Mouse (Mus musculus): ENCODE measurements around the gene Tescl.
A peak's percentile ranks its signal among the peaks of the same experiment; 100 is the strongest.

The Tescl gene

DNA sequence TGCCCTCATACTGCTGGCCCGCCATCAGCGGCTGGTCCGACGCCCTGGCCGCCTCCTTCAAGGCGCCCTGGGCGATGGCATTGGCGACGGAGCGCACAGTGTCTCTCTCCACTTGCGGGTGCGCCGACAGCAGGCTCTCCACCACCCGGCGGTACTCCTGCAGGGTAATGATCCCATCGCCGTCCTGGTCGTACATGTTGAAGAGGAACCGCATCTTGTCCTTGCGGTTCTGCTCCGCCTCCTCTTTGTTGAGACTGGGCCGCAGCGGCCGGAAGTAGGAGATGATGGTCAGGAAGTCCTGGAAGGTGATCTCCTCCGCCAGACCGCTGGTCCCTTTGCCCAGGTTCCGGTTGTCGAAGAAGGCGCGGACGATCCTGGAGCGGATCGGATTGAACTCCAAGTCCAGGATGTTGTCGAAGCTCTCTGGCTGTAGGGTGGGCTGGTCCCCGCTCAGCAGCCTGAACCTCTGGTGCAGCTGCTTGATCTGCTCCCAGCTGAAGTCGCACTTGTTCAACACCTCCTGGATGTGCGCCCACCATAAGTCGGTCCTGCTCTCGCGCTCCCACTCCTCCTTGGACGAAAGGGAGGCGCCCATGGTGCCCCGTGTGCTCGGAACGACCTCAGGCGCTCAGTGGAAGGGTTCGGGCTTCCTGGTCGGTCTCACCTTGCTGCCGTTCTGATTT lies at the start of gene Tescl:
Tescl (minus strand) TSS at position 633 of the 683 bp plus-strand sequence.
- DNase-seq (ENCODE audit: low spot score) = no peak

DNA sequence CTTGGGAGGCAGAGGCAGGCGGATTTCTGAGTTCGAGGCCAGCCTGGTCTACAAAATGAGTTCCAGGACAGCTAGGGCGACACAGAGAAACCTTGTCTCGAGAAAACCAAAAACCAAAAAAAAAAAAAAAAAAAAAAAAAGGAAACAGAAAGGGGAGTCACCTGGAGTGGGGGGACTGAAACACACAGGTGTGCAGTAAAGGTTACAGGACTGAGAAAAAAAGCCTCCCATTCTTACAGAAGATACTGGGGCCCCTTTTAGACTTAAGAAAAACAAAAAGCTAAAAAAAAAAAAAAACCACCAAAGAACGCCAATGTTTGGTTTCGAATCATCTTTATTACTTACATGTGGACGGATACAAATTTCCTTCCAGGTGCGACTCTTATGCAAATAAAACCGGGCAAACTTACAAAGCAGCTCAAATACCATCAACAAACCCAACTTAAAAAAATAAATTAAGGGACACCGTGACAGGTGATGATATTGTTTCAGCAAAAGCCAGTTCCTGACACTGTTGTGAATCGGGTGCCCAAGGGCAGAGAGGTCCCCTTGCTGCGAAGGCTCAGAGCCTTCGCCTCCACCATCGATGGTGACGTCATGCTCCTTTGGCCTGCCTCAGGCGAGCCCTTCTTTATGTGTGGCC lies 49.1 kb upstream of the Tescl start:
- DNase-seq (ENCODE audit: low spot score) = no peak

DNA sequence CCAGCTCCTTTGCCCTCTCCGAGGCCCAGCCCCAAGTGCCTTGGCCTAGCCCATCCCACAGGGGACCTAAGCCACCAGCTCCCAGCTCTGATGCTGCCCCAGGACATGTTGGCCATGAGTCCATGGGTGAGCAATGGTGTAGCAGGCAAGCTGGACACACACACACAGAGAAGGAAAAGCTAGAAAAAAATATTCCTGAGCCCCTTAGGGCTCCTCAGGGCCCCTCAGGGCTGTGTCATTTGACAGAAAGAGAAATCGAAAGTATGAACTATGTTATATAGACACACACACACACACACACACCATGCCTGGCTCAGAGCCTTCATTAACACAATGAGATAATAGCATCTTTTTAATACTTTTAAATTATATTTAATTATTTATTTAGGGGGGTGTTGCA lies 46.6 kb upstream of the Tescl start:
- no peak for DNase-seq (ENCODE audit: low spot score)

DNA sequence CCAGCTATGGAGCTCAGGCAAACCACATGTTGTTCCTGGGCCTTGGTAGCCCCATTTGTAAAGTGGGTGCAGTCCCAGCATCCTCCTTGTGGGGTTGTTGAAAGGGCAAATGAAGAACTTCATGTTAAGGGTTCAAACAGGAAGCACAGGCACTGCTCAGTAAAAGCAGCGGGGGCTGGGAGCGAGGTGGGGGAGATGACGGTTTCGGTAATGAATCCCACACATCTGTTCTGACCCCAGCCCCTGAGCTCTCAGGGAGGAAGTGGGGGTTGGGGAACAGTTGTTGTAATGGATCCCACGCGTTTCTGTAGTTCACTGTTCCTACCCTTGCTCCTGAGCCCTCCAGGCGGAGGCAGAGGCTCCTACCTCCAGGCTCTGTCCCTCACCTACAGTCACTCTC lies 46.2 kb upstream of the Tescl start:
- no peak for DNase-seq (ENCODE audit: low spot score)

DNA sequence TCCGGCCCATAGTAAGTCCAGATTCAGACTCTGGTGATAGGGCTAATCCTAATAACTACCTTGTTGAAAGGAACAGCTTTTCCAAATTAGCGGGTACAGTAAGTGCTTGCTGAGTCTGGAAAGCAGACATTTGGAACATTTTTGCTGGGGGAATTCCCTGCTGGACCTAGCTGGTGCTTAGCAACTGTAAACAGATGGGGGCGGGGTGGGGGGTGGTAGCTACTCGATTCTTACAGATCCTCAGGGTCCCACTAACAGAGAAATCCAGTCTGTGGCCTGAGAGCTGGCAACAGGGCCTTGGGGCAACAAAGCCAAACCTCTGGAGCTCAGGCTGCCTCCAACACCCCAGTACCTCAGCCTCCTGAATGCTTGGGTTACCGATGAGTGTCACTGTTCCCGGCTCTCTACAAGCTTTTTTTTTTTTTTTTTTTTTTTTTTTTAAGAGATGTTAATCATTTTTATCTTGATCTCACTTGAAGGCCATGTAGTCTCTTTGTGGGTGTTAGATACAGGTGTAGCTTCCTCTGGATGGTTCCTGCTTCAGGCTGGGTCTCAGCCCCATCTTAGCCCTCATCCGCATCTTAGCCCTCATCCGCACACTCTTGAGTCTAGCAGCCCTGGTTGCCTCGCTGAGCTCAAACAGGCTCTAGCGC lies 44.4 kb upstream of the Tescl start:
- DNase-seq (ENCODE audit: low spot score) = no peak

DNA sequence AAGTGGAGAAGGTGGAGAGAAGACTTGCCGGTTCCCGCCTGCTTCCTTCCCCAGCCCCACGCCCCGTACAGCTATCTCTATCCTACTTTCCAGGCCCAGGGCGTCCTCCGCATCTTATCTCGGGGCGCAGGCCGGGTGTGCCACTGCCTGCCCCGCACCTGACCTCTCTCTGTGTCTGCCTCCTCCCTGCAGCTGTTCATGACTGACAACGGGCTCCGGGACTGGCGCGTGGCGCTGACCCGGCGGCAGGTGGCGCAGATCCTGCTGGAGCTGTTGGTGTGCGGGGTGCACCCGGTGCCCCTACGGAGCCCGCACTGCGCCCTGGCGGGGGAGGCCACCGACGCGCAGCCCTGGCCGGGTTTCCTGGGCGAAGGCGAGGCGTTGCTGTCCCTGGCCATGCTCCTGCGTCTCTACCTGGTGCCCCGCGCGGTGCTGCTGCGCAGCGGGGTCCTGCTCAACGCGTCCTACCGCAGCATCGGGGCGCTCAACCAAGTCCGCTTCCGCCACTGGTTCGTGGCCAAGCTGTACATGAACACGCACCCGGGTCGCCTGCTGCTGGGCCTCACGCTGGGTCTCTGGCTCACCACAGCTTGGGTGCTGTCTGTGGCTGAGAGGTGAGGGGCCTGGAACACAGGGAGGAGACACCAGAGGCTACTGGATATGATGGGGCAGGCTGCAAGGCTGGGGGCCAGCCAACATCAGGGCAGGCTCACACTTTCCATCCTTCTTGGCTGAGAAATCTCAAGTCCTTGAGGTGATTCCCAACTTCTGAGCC lies 43.5 kb upstream of the Tescl start:
- no peak for DNase-seq (ENCODE audit: low spot score)

DNA sequence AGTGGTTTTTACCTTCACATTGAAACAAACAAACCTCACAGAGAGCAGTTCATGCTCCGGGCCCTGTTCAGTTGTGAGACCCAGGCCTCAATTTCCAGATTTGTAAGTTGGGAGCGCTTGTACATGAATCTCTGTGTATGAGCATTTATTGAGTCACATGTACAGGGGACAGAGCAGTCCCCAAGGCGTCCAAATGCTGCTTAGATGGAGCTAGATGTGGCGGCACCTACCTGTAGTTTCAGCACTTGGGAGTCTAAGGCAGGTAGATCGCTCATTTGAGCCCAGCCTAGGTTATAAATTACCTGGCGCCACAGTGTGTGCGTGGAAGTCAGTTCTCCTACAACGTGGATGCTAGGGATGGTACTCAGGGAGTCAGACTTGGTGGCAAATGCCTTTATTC lies 42.7 kb upstream of the Tescl start:
- no peak for DNase-seq (ENCODE audit: low spot score)

DNA sequence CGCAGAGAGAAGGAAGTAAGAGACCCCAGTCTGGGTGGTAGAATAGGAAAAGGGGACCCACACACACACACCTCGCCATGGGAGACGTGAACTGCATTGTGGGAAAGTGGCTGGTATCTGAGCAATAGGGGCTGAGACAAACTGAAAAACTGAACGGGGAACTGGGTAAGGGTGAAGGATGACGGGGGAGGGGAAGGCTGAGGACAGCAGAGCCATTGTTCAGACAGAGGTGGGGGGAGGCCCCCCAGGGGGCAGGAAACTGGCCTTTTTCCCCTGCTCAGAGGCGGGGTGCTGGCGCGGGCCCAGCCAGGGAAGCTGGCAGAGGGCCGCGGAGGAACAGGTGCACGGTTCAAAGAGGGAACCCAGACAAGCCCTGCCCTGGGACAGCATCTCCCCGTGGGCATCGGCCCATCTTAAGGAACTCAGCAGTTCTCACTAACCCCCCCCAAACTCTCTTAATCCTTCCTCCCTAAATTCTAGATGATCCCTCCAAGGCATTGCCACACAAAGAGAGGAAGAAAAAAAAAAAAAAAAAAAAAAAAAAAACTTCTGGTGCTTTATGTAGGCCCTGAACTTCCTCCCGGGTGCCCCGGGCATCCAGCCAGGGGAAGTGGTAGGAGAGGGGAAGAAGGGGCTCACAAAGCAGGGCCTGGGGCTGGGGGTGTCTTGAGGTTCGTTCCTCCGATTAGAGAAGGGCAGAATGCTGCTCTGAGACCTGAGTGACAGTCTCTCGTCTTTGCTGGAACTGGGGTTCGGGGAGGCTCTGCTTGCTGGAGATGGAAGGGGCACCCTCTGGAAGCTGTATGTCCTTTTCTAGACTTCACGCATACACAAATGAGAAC lies 40.0 kb upstream of the Tescl start:
- DNase-seq (ENCODE audit: low spot score) = no peak

DNA sequence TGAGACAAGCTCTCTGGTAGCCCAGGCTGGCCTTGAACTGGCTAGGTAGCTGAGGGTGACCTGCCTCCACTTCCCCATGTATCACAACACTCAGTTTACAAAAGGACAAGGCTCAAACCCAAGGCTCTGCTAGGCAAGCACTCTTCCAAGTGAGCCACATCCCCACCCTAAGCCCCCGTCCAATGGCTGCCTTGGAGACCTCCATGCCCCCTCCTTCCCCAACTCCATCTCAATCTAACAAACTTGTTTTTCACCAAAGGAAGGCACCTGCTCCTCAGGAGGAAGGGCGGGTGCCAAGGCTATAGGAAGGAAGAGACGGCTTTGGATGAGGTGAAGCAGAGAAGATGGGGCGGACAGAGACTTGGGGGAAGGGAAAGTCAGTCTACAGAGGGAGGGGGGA lies 39.0 kb upstream of the Tescl start:
- no peak for DNase-seq (ENCODE audit: low spot score)

DNA sequence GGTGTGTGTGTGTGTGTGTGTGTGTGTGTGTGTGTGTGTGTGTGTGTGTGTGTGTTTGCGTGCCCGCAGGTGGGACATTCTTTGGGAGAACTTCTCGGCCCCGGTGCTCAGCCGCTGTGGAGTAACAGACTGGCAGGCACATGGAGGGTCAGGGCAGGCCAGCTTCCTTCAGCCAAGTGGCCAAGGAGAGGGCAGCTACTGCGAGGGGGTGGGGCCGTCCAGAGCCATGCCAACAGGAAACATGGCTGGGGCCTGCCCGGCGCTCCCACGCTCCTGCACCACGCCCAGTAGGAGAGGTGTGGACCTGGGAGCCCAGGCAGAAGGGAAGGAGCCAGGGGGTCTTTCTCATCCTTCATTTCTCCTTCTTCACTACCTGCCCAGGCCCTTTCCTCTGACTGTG lies 38.6 kb upstream of the Tescl start:
- no peak for DNase-seq (ENCODE audit: low spot score)

DNA sequence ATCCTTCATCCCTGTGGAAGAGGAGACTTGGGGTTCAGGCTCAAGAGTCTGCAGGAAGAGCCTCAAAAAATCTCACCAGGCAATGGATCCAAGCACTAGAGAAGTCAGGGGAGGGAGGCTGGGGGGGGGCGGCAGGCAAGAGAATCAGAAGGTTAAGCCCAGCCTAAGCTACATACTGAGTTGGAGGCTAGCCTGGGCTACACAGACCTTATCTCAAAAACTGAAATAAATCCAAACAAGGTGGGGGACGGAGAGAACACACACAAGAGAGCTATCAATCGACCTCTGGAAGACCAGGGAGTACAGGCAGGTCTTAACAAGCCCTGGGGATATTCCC lies 38.0 kb upstream of the Tescl start:
- DNase-seq (ENCODE audit: low spot score) = no peak

DNA sequence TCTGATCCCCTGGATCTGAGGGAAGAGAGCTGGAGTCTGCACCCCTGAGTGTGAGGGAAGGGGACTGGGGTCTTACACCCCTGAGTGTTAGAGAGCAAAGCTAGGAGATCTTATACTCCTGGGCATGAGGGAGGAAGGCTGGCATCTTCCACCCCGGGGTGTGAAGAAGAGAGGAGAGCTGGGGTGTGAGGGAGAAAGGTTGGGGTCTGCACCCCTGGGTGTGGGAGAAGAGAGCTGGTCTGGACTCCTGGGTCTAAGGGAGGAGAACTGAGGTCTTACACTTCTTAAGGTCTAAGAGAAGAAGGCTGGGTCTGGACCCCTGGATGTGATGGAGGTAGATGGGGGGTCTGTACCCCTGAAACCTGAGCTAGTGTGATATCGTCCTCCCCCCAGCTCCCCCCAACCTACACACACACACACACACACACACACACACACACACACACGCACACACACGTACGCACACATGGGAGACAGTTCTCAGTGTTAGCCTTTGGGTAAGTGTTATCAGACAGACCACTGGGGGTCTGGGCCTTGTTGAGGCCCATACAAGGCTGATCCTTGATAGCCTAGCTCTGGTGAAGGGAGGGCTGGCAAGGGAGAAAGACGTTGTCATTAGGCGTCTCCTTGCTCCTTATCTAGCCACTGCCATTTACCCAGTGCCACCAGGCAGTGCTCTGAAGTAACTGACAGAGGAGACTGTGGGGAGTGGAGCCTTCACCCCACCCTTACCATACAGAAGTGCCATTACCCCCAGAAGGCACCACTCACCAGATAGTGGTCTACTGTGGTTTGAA lies 37.5 kb upstream of the Tescl start:
- no peak for DNase-seq (ENCODE audit: low spot score)

DNA sequence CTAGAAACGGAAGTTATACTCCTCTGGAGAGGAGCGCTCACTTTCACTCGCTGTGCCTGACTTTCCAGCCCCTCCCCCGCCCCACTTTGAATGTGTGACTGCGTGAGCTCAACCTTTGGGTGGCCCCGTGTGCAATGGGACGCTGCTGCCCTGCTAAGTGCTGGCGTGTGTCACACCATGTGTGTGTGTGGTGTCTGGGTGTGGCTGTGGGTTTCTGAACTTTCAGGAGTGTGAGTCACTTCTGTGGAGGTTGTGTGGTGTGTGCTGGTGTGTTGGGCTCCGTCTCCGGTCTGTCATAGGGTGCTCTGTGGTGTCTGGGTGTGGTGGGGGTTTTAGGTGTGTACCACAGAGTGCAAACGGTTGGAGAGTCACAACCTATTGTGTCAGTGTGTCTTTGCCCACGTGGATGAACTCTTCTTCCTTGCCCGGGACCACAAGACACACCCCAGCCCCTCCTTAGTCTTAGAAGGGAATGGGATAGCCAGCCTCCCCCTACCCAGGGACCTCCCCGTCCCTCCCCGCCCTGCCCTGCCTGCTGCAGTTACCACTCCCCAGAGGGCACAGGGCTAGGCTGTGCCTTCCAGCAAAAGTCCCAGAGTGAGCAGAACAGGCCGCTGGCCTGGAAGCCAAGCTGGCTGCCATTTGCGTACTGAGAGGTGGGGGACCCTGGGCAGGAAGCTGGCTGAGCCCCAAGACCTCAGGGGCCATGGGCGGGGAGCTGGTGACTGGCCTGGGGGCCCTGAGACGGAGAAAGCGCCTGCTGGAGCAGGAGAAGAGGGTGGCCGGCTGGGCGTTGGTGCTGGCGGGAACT lies 36.2 kb upstream of the Tescl start, which contains the start of gene Kcnn4:
Kcnn4 (plus strand) TSS at position 533 of the 811 bp plus-strand sequence.
- DNase-seq (ENCODE audit: low spot score) = no peak

DNA sequence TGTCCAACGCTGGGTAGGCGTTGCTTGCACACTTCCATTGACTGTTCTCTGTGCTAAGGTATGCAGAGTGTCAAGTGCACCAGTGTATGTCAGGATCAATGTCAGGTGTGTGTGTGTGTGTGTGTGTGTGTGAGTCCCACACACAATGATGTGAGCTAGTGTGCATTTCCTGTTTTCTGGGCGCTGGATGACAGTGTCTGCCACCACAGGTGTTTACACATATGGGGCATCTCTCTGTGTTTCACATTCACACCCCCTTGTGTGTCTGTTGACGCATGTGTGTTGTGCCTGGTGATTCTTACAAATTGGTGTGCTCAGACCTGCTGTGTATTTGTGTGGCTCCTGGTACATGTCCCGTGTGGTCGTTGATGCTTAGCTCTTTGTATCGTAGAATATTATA lies 35.2 kb upstream of the Tescl start:
- no peak for DNase-seq (ENCODE audit: low spot score)

DNA sequence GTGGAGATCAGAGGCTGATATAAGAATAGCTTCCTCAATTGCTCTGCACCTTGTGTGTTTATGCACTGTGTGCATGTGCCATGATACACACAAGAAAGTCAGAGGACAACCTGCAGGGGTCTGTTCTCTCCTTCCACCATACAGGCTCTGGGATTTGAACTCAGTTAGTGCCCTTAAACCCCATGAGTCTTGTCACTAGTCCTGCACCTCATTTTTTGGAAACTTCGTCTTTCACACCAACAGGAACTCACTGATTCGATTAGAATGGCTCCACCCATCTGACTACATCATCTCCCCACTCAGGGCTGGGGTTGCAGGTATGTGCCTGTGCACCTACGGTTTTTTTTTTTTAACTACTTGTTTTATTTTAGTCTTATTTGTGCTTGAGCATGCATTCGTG lies 34.5 kb upstream of the Tescl start:
- DNase-seq (ENCODE audit: low spot score) = no peak

DNA sequence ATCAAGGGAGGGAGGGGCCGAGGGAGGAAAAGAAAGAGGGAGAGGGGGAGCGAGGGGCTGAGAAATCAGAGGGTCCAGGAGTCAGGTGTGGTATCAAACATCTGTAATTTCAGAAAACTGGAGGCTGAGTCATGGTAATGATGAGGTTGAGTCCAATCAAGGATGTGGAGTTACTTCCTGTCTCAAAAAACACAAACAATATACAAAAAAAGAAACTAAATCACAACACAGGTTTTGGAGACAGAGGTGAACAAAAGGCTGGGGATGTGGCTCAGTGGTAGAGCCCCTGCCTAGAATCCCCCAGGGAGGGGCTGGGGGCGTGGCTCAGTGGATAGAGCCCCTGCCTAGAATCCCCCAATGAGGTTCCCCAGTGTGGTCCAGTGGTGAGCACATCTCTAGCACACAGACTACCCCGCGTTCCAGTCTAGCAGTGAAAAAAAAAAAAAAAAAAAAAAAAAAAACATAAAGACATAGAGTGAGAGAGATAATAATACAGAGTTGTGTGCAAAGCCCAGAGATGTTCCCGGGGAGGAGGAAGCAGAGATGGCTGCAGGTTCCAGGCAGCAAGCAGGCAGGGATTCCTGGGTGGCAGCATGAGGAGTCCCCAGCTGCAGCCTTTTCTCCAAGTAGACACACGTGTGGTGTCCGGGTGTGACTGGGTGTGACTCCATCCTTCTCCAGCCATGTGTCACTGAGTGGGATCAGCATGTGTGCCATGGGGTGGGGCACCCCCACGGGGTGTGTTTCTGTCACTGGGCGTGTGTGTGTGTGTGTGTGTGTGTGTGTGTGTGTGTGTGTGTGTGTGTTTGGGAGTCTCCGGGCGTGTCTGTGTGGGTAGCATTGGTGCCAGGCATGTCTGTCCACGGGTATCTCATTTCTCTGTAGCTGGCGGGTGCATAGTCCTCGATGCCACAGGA lies 33.2 kb upstream of the Tescl start:
- DNase-seq (ENCODE audit: low spot score) = no peak

DNA sequence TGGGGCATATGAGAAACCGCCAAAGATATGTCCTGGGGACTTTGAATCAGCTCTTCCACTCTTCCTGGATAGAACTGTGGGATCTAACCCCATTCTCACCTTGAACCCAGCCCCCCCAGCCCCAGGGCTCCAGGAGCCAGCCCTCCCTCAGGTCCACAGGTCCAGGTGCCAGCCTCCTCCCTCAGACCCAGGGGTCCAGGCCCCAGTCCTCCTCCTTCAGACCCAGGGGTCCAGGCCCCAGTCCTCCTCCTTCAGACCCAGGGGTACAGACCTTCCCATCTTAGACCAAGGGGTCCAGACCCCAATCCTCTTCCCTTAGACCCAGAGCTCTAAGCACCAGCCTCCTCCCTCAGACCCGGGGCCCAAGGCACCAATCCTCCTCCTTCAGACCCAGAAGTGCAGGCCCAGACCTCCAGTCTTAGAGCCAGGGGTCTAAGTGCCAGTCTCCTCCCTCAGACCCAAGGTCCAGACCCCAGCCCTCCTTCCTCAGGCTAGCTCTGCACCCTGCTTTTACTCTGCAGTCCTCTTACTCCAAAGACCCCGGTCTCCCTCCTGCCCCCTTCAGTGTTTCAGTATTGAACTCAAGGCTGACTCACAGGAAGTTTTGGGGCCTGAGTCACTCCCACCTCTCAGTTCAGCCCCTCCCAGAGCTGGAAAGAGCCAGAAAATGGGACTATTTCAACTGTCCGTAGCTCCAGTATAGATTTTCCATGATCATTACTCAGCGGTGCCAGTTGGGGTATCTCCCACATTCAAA lies 31.7 kb upstream of the Tescl start:
- no peak for DNase-seq (ENCODE audit: low spot score)

DNA sequence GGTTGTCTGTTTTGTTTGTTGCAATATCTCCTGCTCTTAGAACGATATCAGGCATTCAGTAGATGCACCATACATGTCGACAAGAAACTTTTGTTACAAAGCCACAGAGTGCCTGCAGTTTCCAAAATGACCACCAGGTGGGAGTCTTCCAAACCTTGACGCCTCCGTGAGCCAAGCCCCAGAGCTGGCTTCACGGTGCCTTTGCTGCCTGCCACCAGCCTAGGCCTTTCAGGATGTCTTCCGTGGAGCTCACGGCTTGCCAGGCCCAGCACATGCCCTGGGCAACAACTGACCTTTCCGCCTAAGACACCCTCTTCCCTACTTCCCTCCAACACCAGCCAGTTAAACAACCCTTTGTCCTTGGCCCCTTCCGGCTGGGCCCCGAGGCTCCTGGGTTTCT lies 31.1 kb upstream of the Tescl start:
- DNase-seq (ENCODE audit: low spot score) = peak; percentile 89

All from adipocyte (in vitro differentiated cells).